Mouse (Mus musculus): ENCODE measurements around the gene Psmb11. TPM values are rescaled to one million over a fixed set of nuclear protein-coding genes. Genes with fewer than 3 reads are reported as not detected.

Psmb11 gene
- polyA plus RNA-seq, 1 experiment, result 92.4 TPM

- 66% methylated on average over 4 of the region's 4 CpGs for WGBS
- DNase-seq, result no peak
- no peak overlapping the region for H3K4me3 ChIP-seq (ENCODE audit: control insufficient read depth, insufficient read depth, low read length)
- no peak overlapping the region for H3K27ac ChIP-seq (ENCODE audit: control insufficient read depth, insufficient read depth, low read length)
- no peaks in the 10 kb centered on the region for H3K36me3 ChIP-seq (ENCODE audit: control insufficient read depth, insufficient read depth, low read length)
- TF ChIP-seq POLR2A (IDR thresholded peaks at IDR 0.05; ENCODE audit: control insufficient read depth, extremely low read depth, insufficient read depth, low read length, poor library complexity) (no peak), CTCF (IDR thresholded peaks at IDR 0.05; ENCODE audit: borderline replicate concordance, control insufficient read depth, extremely low read depth, insufficient read depth, low read length, poor library complexity) (no peak)
- no peaks in the 10 kb centered on the region for H3K27me3 ChIP-seq (ENCODE audit: control insufficient read depth, insufficient read depth, low read length)
- peaks cover 4% of the 10 kb centered on the region for H3K4me1 ChIP-seq (replicated peaks; ENCODE audit: control insufficient read depth, insufficient read depth, low read length)
Observed at GRCm38 (mm10) chr14:54602613-54603012, 18.6 kb upstream of the Psmb11 start.

GRCm38 (mm10) chr14:54603038-54603654 lies 18.1 kb upstream of the Psmb11 start:
- WGBS, result under 1% methylated on average over 46 of the region's 46 CpGs

GRCm38 (mm10) chr14:54603686-54604085 lies 17.5 kb upstream of the Psmb11 start:
- no peak overlapping the region for H3K27ac ChIP-seq (ENCODE audit: control insufficient read depth, insufficient read depth, low read length)
- 89% methylated on average over 8 of the region's 8 CpGs for WGBS
- no peaks in the 10 kb centered on the region for H3K36me3 ChIP-seq (ENCODE audit: control insufficient read depth, insufficient read depth, low read length)
- TF ChIP-seq CTCF (IDR thresholded peaks at IDR 0.05; ENCODE audit: borderline replicate concordance, control insufficient read depth, extremely low read depth, insufficient read depth, low read length, poor library complexity) (no peak), POLR2A (IDR thresholded peaks at IDR 0.05; ENCODE audit: control insufficient read depth, extremely low read depth, insufficient read depth, low read length, poor library complexity) (no peak)
- H3K4me1 ChIP-seq (replicated peaks; ENCODE audit: control insufficient read depth, insufficient read depth, low read length), result peaks cover 4% of the 10 kb centered on the region
- H3K4me3 ChIP-seq (ENCODE audit: control insufficient read depth, insufficient read depth, low read length), result peak overlapping the region; percentile 74; the same call in 1 of the 2 replicates
- DNase-seq, result no peak
- no peaks in the 10 kb centered on the region for H3K27me3 ChIP-seq (ENCODE audit: control insufficient read depth, insufficient read depth, low read length)

More at GRCm38 (mm10) chr14:54603038-54603654, 18.1 kb upstream of the Psmb11 start:
- H3K36me3 ChIP-seq (ENCODE audit: control insufficient read depth, insufficient read depth, low read length), result no peaks in the 10 kb centered on the region
- H3K4me3 ChIP-seq (ENCODE audit: control insufficient read depth, insufficient read depth, low read length), result peak overlapping the region; percentile 74
- TF ChIP-seq POLR2A (IDR thresholded peaks at IDR 0.05; ENCODE audit: control insufficient read depth, extremely low read depth, insufficient read depth, low read length, poor library complexity) (peak; percentile 94), CTCF (IDR thresholded peaks at IDR 0.05; ENCODE audit: borderline replicate concordance, control insufficient read depth, extremely low read depth, insufficient read depth, low read length, poor library complexity) (0 out of 2 replicates have a peak, but pooled peaks have one; percentile 47)
- DNase-seq, result peak; percentile 95
- peaks cover 4% of the 10 kb centered on the region for H3K4me1 ChIP-seq (replicated peaks; ENCODE audit: control insufficient read depth, insufficient read depth, low read length)
- H3K27me3 ChIP-seq (ENCODE audit: control insufficient read depth, insufficient read depth, low read length), result no peaks in the 10 kb centered on the region
- H3K27ac ChIP-seq (ENCODE audit: control insufficient read depth, insufficient read depth, low read length), result peak overlapping the region; percentile 64

- WGBS, result 2% methylated on average over 39 of the region's 39 CpGs
Observed at GRCm38 (mm10) chr14:54605752-54606321, 15.4 kb upstream of the Psmb11 start, which contains the start of gene 4931414P19Rik. TSS of gene 4931414P19Rik (minus strand) at chr14:54605993.

GRCm38 (mm10) chr14:54607226-54607625 lies 14.0 kb upstream of the Psmb11 start:
- H3K4me3 ChIP-seq (ENCODE audit: control insufficient read depth, insufficient read depth, low read length), result no peak overlapping the region
- H3K4me1 ChIP-seq (replicated peaks; ENCODE audit: control insufficient read depth, insufficient read depth, low read length), result peaks cover 4% of the 10 kb centered on the region
- peaks cover 5% of the 10 kb centered on the region; the same call in 1 of the 2 replicates for H3K36me3 ChIP-seq (ENCODE audit: control insufficient read depth, insufficient read depth, low read length)
- no peak overlapping the region for H3K27ac ChIP-seq (ENCODE audit: control insufficient read depth, insufficient read depth, low read length)
- WGBS, result 85% methylated on average over 8 of the region's 8 CpGs
- H3K27me3 ChIP-seq (ENCODE audit: control insufficient read depth, insufficient read depth, low read length), result no peaks in the 10 kb centered on the region
- TF ChIP-seq CTCF (IDR thresholded peaks at IDR 0.05; ENCODE audit: borderline replicate concordance, control insufficient read depth, extremely low read depth, insufficient read depth, low read length, poor library complexity) (no peak), POLR2A (IDR thresholded peaks at IDR 0.05; ENCODE audit: control insufficient read depth, extremely low read depth, insufficient read depth, low read length, poor library complexity) (no peak)
- DNase-seq, result no peak

More at GRCm38 (mm10) chr14:54605752-54606321, 15.4 kb upstream of the Psmb11 start, which contains the start of gene 4931414P19Rik:
- no peaks in the 10 kb centered on the region for H3K27me3 ChIP-seq (ENCODE audit: control insufficient read depth, insufficient read depth, low read length)
- peak within 1 kb of the TSS; percentile 69 for H3K4me3 ChIP-seq (ENCODE audit: control insufficient read depth, insufficient read depth, low read length)
- peaks cover 4% of the 10 kb centered on the region for H3K4me1 ChIP-seq (replicated peaks; ENCODE audit: control insufficient read depth, insufficient read depth, low read length)
- DNase-seq, result peak; percentile 82
- TF ChIP-seq POLR2A (IDR thresholded peaks at IDR 0.05; ENCODE audit: control insufficient read depth, extremely low read depth, insufficient read depth, low read length, poor library complexity) (peak; percentile 45; the same call in 1 of the 2 replicates), CTCF (IDR thresholded peaks at IDR 0.05; ENCODE audit: borderline replicate concordance, control insufficient read depth, extremely low read depth, insufficient read depth, low read length, poor library complexity) (no peak)
- H3K27ac ChIP-seq (ENCODE audit: control insufficient read depth, insufficient read depth, low read length), result peak within 1 kb of the TSS; percentile 8; the same call in 1 of the 2 replicates
- no peaks in the 10 kb centered on the region for H3K36me3 ChIP-seq (ENCODE audit: control insufficient read depth, insufficient read depth, low read length)

GRCm38 (mm10) chr14:54609245-54609644 lies 12.0 kb upstream of the Psmb11 start:
- Histone ChIP-seq H3K27me3 (ENCODE audit: control insufficient read depth, insufficient read depth, low read length) (no peaks in the 10 kb centered on the region), H3K36me3 (ENCODE audit: control insufficient read depth, insufficient read depth, low read length) (peaks cover 9% of the 10 kb centered on the region), H3K27ac (ENCODE audit: control insufficient read depth, insufficient read depth, low read length) (no peak overlapping the region), H3K4me3 (ENCODE audit: control insufficient read depth, insufficient read depth, low read length) (no peak overlapping the region), H3K4me1 (replicated peaks; ENCODE audit: control insufficient read depth, insufficient read depth, low read length) (peaks cover 3% of the 10 kb centered on the region)
- DNase-seq, result no peak
- TF ChIP-seq POLR2A (IDR thresholded peaks at IDR 0.05; ENCODE audit: control insufficient read depth, extremely low read depth, insufficient read depth, low read length, poor library complexity) (no peak), CTCF (IDR thresholded peaks at IDR 0.05; ENCODE audit: borderline replicate concordance, control insufficient read depth, extremely low read depth, insufficient read depth, low read length, poor library complexity) (no peak)
- 93% methylated on average over 4 of the region's 4 CpGs for WGBS
